Mouse (Mus musculus) regulatory T cell (primary cell): ENCODE measurements around the gene Tet3.

Experiments
- in situ Hi-C: fragments of 300-600 bp; cut with MboI, MseI; formaldehyde crosslinking; loops from one replicate; pipeline ENCODE4 v1.15.1; 2025; ENCODE audit warnings: high pct_unique_total_duplicates

The Tet3 gene

GRCm38 (mm10) chr6:83415356-83415940 is 43.4 kb downstream of the Tet3 start:
- in situ Hi-C loops = no loop called here

GRCm38 (mm10) chr6:83414601-83415355 is 44.1 kb downstream of the Tet3 start:
- in situ Hi-C loops = no loop called here

GRCm38 (mm10) chr6:83413686-83414085 is 45.2 kb downstream of the Tet3 start:
- in situ Hi-C loops = no loop called here

DNA sequence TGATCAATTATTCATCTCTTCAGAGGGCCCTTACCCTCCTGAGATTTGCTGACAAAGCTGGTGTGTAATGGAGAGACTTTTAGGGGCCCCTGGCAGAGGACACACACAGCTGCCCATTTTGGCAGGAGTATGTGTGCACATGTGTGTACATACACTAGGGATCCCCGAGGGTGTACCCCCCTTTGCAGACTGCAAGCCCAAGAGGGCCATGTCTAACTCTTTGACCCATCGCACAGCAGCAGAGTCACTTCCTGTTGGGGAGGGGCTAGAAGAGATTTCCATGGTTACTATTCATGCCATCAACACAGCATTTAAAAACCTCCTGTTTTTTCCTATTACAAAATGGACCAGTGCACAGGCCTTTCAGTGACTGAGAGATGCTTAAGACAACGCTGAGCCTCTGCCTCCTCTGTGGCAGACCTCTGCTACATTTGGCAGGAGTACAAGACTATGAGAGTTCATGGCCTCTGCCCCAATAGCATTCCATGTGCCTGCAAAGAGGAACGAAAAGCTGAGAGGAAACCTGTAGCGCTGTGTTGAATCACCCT is 46.0 kb downstream of the Tet3 start:
- in situ Hi-C loops = no loop called here

GRCm38 (mm10) chr6:83412362-83412853 is 46.5 kb downstream of the Tet3 start:
- in situ Hi-C loops = no loop called here

GRCm38 (mm10) chr6:83411635-83412361 is 47.1 kb downstream of the Tet3 start:
- in situ Hi-C loops = no loop called here

- in situ Hi-C loops = no loop called here
Measured at GRCm38 (mm10) chr6:83410046-83410706, 48.7 kb downstream of the Tet3 start.

- in situ Hi-C loops = no loop called here
Measured at GRCm38 (mm10) chr6:83408510-83408909, 50.4 kb downstream of the Tet3 start.

DNA sequence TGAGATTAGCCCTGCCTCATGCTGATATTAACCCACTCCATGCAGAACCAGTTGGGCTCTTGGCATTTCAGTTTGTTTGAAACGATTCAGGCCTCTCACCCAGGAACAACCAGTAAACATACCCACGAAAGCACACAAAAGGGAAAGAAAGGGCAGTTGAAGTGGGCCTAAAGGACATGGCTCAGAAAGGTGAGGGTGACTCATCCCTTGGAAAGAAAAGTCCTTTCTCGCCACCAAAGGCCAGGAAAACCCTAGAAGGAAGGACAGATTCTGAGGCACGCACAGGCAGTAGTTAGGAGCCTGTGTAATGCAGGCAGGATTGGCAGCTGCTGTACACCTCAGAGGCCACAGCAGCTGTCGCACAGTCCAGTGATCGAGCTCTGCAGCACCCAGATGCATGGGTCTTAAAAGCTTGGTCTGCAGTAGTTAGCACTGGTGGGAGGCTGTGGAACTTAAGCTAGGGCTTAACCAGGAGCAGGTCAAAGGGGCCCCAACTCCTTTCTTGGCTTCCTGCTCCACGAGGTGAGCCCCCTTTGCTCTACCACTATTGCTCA is 53.3 kb downstream of the Tet3 start:
- in situ Hi-C loops = no loop called here

DNA sequence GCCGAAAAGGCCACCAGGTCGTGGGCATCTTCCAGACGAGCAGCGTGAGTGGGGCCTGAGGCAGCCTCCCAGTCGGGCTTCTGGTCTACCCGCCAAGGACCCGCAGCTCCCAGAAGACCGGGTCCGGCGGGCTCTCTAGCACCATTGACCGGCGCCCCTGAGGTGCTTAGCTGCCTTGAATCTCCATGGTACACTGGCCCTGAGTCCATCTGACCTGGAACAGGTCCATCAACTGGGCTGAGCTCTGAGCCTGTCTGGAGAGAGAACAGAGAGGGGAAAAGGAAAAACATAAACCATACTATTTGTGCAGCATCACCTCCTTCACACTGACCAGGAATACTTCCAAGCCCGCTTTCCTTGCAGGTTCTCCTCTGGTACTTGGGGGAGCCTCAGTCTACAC is 54.3 kb downstream of the Tet3 start:
- in situ Hi-C loops = no loop called here

DNA sequence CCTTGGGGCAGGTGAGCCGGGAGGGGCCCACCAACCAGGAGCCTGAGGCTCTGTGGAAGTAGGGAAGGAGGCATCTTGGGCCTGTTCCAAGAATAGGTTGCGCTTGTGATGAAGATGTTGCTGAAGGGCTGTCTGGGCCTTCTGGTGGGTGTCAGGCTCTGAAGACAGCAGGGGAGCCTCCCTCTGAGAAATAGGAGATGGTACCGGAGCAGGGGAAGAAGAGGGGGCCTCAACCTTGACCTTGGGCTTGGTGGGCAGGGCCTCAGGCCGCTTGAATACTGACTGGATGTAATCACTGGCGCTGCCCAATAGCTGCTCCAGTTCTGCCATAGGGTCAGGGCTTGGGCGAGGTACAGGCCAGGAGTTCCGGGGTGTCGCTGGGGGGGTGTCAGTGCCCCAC is 55.4 kb downstream of the Tet3 start:
- in situ Hi-C loops = no loop called here

DNA sequence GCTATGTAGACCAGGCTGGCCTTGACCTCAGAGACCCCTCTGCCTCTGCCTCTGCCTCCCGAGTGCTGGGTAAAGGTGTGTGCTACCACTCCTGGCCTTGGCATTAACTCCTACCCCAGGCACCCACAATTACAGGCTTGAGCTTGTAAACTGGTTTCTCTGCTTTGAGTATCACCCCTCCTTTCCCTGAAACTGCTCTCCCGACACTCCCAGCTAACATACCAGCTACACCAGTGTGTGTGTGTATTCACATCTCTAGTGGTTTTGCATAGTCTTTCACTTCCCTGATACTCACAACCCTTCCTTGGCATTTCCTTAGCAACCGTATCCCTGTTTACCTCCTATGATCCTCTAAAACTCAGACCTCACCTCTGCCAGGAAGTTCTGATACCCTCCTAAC is 59.1 kb downstream of the Tet3 start:
- in situ Hi-C loops = no loop called here

GRCm38 (mm10) chr6:83397728-83398127 is 61.2 kb downstream of the Tet3 start:
- in situ Hi-C loops = no loop called here

DNA sequence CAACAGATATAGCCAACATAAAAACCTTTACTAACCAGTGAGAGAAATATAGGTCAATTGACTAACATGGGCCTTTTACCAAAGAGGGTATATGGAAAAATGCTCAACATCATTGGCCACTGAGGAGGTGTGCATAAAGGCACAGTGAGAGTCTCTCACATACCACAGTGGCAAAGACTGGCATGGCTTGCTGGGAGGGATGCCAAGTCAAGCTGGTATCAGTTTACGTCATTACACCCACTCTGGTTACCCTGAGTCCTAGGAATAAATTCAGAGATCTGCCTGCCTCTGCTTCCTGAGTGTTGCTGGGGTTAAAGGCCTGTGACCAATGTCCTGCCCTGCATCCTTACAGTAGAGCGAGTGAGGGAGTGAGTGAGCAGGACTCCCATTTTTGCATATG is 62.2 kb downstream of the Tet3 start:
- in situ Hi-C loops = no loop called here

DNA sequence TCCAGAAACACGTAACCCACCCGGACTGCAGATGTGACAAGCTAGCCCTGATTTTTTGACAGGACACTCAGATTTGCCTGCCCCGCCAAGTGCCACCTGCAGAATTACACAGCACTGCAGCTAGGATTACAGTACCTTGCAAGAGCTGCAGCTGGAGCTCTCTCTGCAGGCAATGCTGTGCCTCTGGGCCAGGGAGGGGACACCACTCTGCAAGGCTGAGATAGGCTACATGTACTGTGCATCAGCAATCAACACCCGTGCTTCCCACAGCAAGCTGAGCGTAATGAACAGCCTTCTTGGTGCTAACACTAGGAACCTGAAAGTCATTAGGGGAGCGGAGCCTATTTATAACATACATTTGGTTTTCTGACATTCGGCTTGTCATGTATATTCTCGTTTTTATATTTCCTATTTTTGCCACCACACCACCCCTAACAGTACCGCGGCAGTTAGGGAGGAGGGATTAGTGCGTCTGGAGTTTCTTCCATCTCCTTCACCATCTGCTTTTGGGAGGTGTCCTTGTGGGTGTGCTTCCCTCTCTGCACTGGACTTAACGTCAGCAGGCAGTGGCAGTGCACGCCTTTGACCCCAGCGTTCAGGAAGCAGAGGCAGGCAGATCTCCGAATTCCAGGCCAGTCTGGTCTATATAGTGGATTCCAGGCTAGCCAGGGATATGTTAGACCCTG is 63.2 kb downstream of the Tet3 start:
- in situ Hi-C loops = no loop called here

DNA sequence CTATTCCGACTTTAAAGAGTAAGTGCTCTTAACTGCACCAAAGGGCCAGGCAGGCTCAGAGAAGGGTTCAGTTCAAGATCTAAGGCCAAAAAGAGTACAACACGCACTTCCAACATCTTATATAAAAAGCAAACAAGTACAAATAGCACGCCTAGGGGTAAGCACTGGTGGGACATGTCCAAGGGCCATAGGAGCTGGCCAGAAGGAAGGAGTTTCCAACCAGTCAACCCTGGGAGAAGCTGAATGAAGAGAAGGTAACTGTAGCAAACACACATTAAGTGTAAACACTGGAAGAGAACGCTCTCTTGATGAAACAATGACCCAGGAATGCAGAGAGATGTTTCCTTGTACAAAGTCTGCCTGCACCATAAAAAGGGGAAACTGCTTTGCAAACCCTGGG is 64.8 kb downstream of the Tet3 start:
- in situ Hi-C loops = loop anchor here (5.0 kb wide), 1 partner anchor 58 kb away; no protein-coding TSS in a partner anchor

- in situ Hi-C loops = loop anchor here (5.0 kb wide), 1 partner anchor 60 kb away; no protein-coding TSS in a partner anchor
Measured at GRCm38 (mm10) chr6:83392166-83392780, 66.6 kb downstream of the Tet3 start.

DNA sequence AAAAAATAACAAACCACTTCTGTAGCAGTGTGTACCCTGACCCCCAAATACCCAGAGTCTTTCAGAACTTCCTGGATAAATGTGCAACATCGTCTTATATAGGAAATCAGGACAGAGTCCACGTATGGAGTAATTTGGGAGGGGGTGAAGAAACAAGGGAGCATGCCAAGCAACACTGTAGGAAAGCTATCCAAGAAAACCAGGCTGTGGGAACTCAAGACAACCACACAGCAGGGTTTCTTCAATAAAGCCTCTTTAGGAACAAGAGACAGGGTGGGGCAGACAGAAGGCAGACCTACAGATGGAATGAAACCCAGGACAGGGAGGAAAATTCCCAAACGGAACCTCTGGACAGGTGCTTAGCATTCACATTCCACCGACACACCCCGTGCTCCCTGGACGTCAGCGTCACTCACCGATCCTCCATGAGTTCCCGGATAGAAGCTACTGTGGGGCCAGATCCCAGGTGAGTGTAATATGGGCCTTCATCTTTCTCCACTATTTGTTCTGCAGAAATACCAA is 73.3 kb downstream of the Tet3 start:
- in situ Hi-C loops = no loop called here

DNA sequence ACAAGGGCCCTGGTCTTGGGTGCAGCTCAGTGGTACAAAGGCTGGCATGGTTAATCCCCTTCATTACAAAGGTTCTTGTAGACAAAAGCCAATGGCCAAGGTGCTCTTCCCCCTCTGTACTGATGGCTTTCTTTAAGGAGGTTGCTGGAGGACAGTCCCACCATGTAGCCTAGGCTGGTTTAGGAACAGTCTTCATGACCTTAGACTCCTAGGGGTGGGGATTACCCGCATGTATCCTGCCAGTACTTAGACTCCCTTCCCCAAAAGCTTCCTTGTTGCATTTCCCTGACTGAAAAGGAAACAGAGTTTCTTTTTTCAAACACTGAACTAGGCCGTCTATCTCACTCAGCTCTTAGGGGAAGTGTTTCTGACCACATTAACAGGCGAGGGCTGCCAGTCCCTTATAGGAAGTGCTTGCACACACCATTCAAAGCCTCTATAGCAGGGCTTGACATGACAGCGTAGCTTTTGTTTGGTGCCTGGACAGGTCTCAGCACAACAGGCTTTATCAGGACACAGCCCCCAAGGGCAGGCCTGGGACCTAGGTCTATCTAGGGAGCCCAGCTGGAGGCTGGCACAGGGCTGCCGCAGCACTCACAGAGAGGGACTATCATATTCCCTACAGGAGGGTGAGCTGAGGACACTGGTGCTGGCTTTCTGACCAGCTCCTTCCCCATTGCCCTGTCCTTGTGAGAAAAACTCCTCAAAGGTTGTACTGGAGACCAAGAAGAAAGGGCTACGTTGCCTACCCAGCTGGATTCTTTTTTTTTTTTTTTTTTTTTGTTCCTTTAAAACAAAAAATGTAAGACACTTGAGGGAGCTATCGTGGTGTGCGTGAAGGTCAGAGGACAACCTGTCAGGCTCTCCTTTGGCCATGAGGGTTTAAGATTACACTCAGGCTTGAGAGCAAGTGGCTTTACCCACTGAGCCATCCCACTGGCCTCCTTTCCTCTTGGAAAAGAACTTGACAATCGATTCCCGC is 77.1 kb downstream of the Tet3 start:
- in situ Hi-C loops = no loop called here
